Mouse (Mus musculus): Measurements from ENCODE around the gene Vav2. TPM values are rescaled to one million over a fixed set of nuclear protein-coding genes. Genes with fewer than 3 reads are reported as not detected.

Vav2 gene
- total RNA-seq, 1 experiment from 2014 or later = 11.6 TPM

GRCm38 (mm10) chr2:27446812-27447211 lies 20.0 kb upstream of the Vav2 start:
- ATAC-seq (replicated peaks in 1 of 2; ENCODE audit: insufficient read depth in 1 of 2, low FRiP score in 2 of 2, low TSS enrichment in 1 of 2, low read depth in 1 of 2, poor library complexity in 2 of 2, severe bottlenecking in 2 of 2) = no peak

GRCm38 (mm10) chr2:27445910-27446309 lies 19.1 kb upstream of the Vav2 start:
- no peak for ATAC-seq (replicated peaks in 1 of 2; ENCODE audit: insufficient read depth in 1 of 2, low FRiP score in 2 of 2, low TSS enrichment in 1 of 2, low read depth in 1 of 2, poor library complexity in 2 of 2, severe bottlenecking in 2 of 2)

GRCm38 (mm10) chr2:27443450-27443708 lies 16.5 kb upstream of the Vav2 start:
- no peak for ATAC-seq (replicated peaks in 1 of 2; ENCODE audit: insufficient read depth in 1 of 2, low FRiP score in 2 of 2, low TSS enrichment in 1 of 2, low read depth in 1 of 2, poor library complexity in 2 of 2, severe bottlenecking in 2 of 2)

GRCm38 (mm10) chr2:27442708-27443449 lies 16.0 kb upstream of the Vav2 start:
- ATAC-seq (replicated peaks in 1 of 2; ENCODE audit: insufficient read depth in 1 of 2, low FRiP score in 2 of 2, low TSS enrichment in 1 of 2, low read depth in 1 of 2, poor library complexity in 2 of 2, severe bottlenecking in 2 of 2) = peak in 1 of 2 experiments; percentile 19; a peak in 2 of 4 replicates

- peak; percentile 91 to 92 for ATAC-seq (replicated peaks in 1 of 2; ENCODE audit: insufficient read depth in 1 of 2, low FRiP score in 2 of 2, low TSS enrichment in 1 of 2, low read depth in 1 of 2, poor library complexity in 2 of 2, severe bottlenecking in 2 of 2)
Measured at GRCm38 (mm10) chr2:27441767-27442707, 15.2 kb upstream of the Vav2 start, which contains the start of gene Brd3os. Gene Brd3os, plus strand, starts transcription at chr2:27442324.

GRCm38 (mm10) chr2:27438281-27438680 lies 11.4 kb upstream of the Vav2 start:
- ATAC-seq (replicated peaks in 1 of 2; ENCODE audit: insufficient read depth in 1 of 2, low FRiP score in 2 of 2, low TSS enrichment in 1 of 2, low read depth in 1 of 2, poor library complexity in 2 of 2, severe bottlenecking in 2 of 2) = peak; percentile 38 to 70; a peak in 3 of 4 replicates

- no peak for ATAC-seq (replicated peaks in 1 of 2; ENCODE audit: insufficient read depth in 1 of 2, low FRiP score in 2 of 2, low TSS enrichment in 1 of 2, low read depth in 1 of 2, poor library complexity in 2 of 2, severe bottlenecking in 2 of 2)
Measured at GRCm38 (mm10) chr2:27437876-27438275, 11.0 kb upstream of the Vav2 start.

- ATAC-seq (replicated peaks in 1 of 2; ENCODE audit: insufficient read depth in 1 of 2, low FRiP score in 2 of 2, low TSS enrichment in 1 of 2, low read depth in 1 of 2, poor library complexity in 2 of 2, severe bottlenecking in 2 of 2) = no peak
Measured at GRCm38 (mm10) chr2:27432599-27432998, 5.8 kb upstream of the Vav2 start.

- no peak for ATAC-seq (replicated peaks in 1 of 2; ENCODE audit: insufficient read depth in 1 of 2, low FRiP score in 2 of 2, low TSS enrichment in 1 of 2, low read depth in 1 of 2, poor library complexity in 2 of 2, severe bottlenecking in 2 of 2)
Measured at GRCm38 (mm10) chr2:27430621-27431020, 3.8 kb upstream of the Vav2 start.

GRCm38 (mm10) chr2:27428071-27428470 lies 1.2 kb upstream of the Vav2 start:
- peak; percentile 51 to 65; a peak in 3 of 4 replicates for ATAC-seq (replicated peaks in 1 of 2; ENCODE audit: insufficient read depth in 1 of 2, low FRiP score in 2 of 2, low TSS enrichment in 1 of 2, low read depth in 1 of 2, poor library complexity in 2 of 2, severe bottlenecking in 2 of 2)

GRCm38 (mm10) chr2:27426406-27426854 lies 403 bp downstream of the Vav2 start:
- ATAC-seq (replicated peaks in 1 of 2; ENCODE audit: insufficient read depth in 1 of 2, low FRiP score in 2 of 2, low TSS enrichment in 1 of 2, low read depth in 1 of 2, poor library complexity in 2 of 2, severe bottlenecking in 2 of 2) = no peak

GRCm38 (mm10) chr2:27425751-27426405 lies 955 bp downstream of the Vav2 start:
- no peak for ATAC-seq (replicated peaks in 1 of 2; ENCODE audit: insufficient read depth in 1 of 2, low FRiP score in 2 of 2, low TSS enrichment in 1 of 2, low read depth in 1 of 2, poor library complexity in 2 of 2, severe bottlenecking in 2 of 2)

GRCm38 (mm10) chr2:27425161-27425611 lies 1.6 kb downstream of the Vav2 start:
- ATAC-seq (replicated peaks in 1 of 2; ENCODE audit: insufficient read depth in 1 of 2, low FRiP score in 2 of 2, low TSS enrichment in 1 of 2, low read depth in 1 of 2, poor library complexity in 2 of 2, severe bottlenecking in 2 of 2) = no peak

GRCm38 (mm10) chr2:27423596-27423995 lies 3.2 kb downstream of the Vav2 start:
- no peak for ATAC-seq (replicated peaks in 1 of 2; ENCODE audit: insufficient read depth in 1 of 2, low FRiP score in 2 of 2, low TSS enrichment in 1 of 2, low read depth in 1 of 2, poor library complexity in 2 of 2, severe bottlenecking in 2 of 2)

GRCm38 (mm10) chr2:27421293-27422068 lies 5.4 kb downstream of the Vav2 start:
- ATAC-seq (replicated peaks in 1 of 2; ENCODE audit: insufficient read depth in 1 of 2, low FRiP score in 2 of 2, low TSS enrichment in 1 of 2, low read depth in 1 of 2, poor library complexity in 2 of 2, severe bottlenecking in 2 of 2) = no peak

- no peak for ATAC-seq (replicated peaks in 1 of 2; ENCODE audit: insufficient read depth in 1 of 2, low FRiP score in 2 of 2, low TSS enrichment in 1 of 2, low read depth in 1 of 2, poor library complexity in 2 of 2, severe bottlenecking in 2 of 2)
Measured at GRCm38 (mm10) chr2:27418577-27419070, 8.2 kb downstream of the Vav2 start.

- no peak for ATAC-seq (replicated peaks in 1 of 2; ENCODE audit: insufficient read depth in 1 of 2, low FRiP score in 2 of 2, low TSS enrichment in 1 of 2, low read depth in 1 of 2, poor library complexity in 2 of 2, severe bottlenecking in 2 of 2)
Measured at GRCm38 (mm10) chr2:27417648-27418153, 9.1 kb downstream of the Vav2 start.

Measured in hematopoietic stem cell, adult 5-6 weeks (primary cell).